Mouse (Mus musculus): Measurements from ENCODE around the gene Fndc10.

DNA sequence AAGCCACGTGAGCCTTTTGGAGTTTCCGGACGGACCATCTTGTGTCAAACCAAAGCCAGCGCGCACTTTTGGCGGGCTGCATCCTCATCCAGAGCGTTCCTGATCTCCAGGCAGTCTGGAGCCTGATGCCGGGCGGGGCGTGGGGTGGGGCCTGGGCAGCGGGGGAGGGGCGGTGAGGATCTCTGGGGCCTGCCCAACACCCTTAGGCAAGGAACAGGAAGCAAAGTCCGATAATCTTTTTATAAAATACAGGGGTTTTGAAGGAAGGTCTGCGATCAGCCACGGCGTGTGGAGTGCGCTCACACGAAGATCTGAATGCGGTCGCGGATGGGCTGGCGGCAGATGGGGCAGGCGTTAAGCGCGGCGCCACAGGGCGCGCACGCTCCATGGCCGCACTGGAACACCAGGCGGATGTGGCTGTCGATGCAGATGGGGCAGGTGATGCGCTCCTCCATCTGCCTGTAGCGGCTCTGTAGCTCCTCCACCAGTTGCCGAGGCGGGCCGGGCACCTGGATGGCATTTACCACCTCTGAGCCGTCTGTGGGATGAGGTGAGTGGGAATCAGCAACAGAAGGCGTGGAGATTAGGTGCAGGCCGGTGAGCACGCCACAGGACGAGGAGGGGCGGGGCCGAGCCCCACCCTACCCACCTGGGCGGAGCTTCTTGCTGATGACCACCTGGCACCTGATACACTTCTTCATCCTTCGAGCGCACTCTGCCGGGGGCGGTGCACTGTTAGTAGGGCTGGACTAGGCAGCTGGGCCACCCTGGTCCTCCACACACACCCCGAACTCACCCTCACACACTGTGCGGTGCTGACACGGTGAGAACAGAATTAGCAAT lies 39.5 kb upstream of the Fndc10 start:
- TF ChIP-seq CTCF (IDR thresholded peaks at IDR 0.05; ENCODE audit: control insufficient read depth, insufficient read depth, insufficient read length) (no peak), MAX (IDR thresholded peaks at IDR 0.05) (peak; percentile 43), MYOD1 (IDR thresholded peaks at IDR 0.05; ENCODE audit: control insufficient read depth, insufficient read length, low read depth) (no peak), FOSL1 (IDR thresholded peaks at IDR 0.05; ENCODE audit: insufficient read depth, low read length, poor library complexity, severe bottlenecking) (no peak), MYOG (IDR thresholded peaks at IDR 0.05; ENCODE audit: control insufficient read depth, extremely low read depth, insufficient read length) (no peak), USF1 (IDR thresholded peaks at IDR 0.05; ENCODE audit: low read depth) (no peak), CEBPB (IDR thresholded peaks at IDR 0.05; ENCODE audit: low read depth) (no peak)
